Mouse (Mus musculus) urinary bladder, adult 18-20 months (tissue): Measurements from ENCODE around the gene Lipc.

ENCODE experiments used
- DNase-seq, 2 experiments: peaks; one replicate each; pipeline ENCODE4 v3.0.0; 2022; ENCODE audit warnings: low spot score in 2 of 2, mixed read lengths in 2 of 2

Gene Lipc

DNA sequence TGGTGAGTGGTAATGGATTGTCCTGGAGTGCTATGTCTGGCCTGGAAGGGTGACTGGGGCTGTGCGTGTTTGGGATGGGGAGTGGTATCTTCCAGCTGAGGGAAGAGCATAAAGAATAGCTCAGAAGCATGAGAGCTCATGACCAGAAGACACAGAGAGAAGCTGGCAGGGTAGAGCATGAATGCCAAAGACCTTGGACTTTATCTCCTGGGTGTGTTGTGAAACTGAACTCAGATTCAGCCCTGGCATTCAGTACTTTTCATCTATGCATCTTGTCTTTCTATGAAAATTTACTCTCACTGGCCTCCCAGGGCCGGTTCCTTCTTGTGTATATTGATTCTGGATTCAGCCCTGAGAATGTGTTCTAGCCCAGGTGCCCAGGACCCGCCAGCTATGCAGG, 127.9 kb downstream of the Lipc start:
- no peak for DNase-seq

DNA sequence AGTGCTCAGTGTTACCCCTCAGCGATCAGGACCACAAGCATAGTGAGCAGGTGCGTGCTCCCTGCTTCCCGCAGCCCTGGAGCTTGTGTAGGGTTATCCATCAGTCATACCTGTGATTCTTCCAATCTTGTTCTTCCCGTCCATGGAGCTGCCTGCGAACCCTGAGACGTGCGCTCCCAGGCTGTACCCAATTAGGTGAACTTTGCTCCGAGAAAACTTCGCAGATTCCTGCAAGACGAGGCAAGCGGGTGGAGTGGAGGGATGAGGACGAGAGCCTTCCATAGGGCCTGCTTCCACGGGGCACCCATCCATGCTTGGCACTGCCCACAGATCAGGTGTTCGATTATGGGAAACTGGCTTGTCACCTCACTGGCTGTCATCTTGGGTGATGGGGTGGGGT, 133.3 kb downstream of the Lipc start:
- no peak for DNase-seq

GRCm38 (mm10) chr9:70817396-70817795, 134.6 kb downstream of the Lipc start:
- DNase-seq, result no peak

DNA sequence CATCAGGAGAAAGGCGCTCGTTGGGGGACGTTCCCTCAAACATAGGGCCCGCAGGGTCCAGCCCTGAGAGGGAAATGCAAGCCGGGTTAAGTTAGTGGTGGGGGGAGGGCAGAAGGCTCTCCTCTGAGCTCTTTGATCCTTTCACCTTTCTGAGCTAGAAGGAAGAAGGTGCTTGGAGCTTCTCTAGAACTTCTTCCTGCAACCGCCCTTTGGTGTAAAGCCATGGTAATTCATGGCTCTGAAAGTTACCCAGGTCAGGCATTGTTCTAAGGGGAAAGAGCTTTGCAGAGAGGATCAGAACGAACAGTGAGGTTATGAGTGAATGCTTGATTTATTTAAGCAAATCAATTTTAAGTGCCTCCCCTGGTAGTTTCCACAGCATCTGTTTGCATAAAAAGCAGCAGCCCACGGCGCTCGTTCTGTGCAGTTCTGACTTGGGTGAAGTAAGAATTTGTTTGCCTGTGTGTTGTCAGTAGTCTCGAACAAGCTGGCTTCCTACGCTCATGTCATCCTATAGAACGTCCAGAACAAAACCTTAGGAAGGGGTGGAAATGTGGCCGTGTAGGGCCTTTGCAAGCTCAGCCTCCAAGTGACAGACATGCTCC, 135.2 kb downstream of the Lipc start:
- no peak for DNase-seq

GRCm38 (mm10) chr9:70812551-70812950, 139.5 kb downstream of the Lipc start:
- DNase-seq, result no peak

DNA sequence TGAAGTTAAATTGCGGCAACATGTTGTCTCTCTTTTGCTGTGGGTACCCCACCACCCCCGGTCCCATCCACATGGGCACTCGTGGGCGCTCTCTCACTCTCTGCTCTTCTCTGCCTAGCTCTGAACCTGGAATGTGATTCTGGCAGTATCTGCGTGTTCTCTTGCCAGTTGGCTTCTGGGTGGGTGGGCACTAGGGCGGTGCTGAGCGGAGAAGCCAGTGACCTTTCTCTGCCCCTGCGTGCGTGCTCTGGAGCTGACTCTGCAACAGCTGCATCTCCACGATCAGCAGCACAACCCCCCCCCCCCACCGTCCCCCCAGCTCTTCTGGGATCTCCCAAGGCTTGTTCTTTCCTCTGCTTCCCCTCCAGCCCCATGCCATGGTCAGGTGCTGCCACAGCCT, 144.3 kb downstream of the Lipc start:
- DNase-seq, result no peak

- no peak for DNase-seq
Measured at GRCm38 (mm10) chr9:70806069-70806468, 146.0 kb downstream of the Lipc start.

- no peak for DNase-seq
Measured at GRCm38 (mm10) chr9:70802816-70803215, 149.2 kb downstream of the Lipc start.

DNA sequence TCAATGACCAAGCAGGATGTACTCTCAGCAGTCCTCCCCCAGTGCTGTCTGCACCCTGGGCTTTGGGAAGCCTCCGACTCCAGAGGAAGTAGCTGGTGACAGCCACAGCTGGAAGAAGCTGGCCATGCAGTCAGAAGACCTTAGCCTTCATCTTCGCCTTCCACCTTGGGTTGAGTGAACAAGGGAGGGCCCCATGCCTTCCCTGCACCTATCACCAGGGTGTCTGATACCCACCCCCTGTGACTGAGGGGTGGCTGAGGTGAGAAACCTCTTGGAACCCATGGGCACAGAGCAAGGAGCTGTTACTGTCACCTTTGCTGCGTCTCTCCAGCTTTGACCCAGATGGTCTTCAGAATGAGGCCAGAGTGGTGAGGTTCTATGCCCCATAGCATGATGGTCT, 150.3 kb downstream of the Lipc start:
- no peak for DNase-seq

- DNase-seq, result no peak
Measured at GRCm38 (mm10) chr9:70800588-70801315, 151.3 kb downstream of the Lipc start.

- no peak for DNase-seq
Measured at GRCm38 (mm10) chr9:70795439-70795757, 156.6 kb downstream of the Lipc start.

DNA sequence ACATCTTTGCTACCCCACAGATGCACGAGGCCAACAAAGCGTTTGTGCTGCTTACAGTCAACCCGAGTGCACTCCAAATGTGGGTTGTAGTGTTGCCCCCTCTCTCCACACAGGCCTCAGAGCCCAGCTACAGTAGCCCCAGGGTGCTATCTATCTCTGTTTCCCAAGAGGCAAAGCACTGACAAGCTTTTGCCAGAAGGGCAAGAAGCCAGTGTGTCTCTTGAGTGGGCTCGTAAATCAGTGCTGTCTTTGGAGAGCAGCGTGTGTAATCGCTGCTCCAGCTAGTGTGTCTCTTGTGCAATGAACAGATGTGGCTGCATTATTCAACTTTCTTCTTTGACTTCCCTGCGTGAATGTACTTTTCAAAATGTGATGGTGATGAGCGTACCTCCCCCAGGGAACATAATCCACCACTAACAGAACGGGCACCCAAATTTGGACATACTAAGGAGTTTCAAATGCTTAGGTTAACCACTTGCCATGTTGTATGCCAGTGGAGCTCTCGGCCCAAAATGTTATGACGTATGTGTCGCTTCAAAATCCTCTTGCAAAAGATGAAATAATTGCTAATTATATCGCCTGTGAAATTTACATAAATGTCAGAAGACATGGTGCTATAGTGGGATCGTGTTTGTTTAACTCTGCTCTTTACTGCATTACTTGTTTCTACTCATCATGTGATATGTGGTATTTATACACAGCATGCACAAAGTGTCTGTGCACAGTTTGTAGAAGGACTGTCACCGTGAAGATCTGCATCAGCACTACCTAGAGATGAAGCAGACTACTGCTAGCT, 157.2 kb downstream of the Lipc start:
- DNase-seq, result peak in 1 of 2 experiments; percentile 19

GRCm38 (mm10) chr9:70790621-70791020, 161.4 kb downstream of the Lipc start:
- no peak for DNase-seq

- DNase-seq, result no peak
Measured at GRCm38 (mm10) chr9:70788705-70789104, 163.3 kb downstream of the Lipc start.

GRCm38 (mm10) chr9:70782191-70782590, 169.8 kb downstream of the Lipc start:
- DNase-seq, result no peak

- DNase-seq, result no peak
Measured at GRCm38 (mm10) chr9:70775517-70775916, 176.5 kb downstream of the Lipc start.

- no peak for DNase-seq
Measured at GRCm38 (mm10) chr9:70760974-70761373, 191.1 kb downstream of the Lipc start.

GRCm38 (mm10) chr9:70751504-70752222, 200.4 kb downstream of the Lipc start:
- DNase-seq, result no peak
